In genomic region chr6:17733951-17734411, GRCm38 (mm10) we compare ENCODE assay signal across 14 mouse cellular contexts. TPM values are rescaled to one million over a fixed set of nuclear protein-coding genes. Genes with fewer than 3 reads are reported as not detected.
DNase-seq lines count a peak whose midpoint lies in the region; ATAC-seq and TF ChIP-seq lines count a peak whose summit lies in the region.
"Had no signal": no experiment of that assay in that cellular context is flagged by ENCODE, and none has a peak within 500 bp of the region (broad histone marks: within the 10 kb centered on the region; RNA-seq: fewer than 3 reads in every experiment).

No protein-coding gene starts in this region.

- H3K27me3 ChIP-seq in kidney, embryonic 15.5 days: no peaks in the 10 kb centered on the region
- H3K27me3 ChIP-seq in MEL (ENCODE audit: control insufficient read depth in 1 of 2, insufficient read depth in 2 of 2, low read length in 2 of 2): no peaks in the 10 kb centered on the region
- no peaks in the 10 kb centered on the region for H3K27me3 ChIP-seq in liver, postnatal 0 days (ENCODE audit: insufficient read depth, low read length)

- H3K27ac ChIP-seq in kidney, embryonic 15.5 days: no peak overlapping the region
- peak overlapping the region; percentile 56 for H3K27ac ChIP-seq in MEL (ENCODE audit: control insufficient read depth, low read depth, low read length)
- H3K27ac ChIP-seq in liver, postnatal 0 days (ENCODE audit: low read depth): peak overlapping the region; percentile 73
- H3K27ac ChIP-seq: hindbrain, embryonic 14.5 days; layer of hippocampus, adult 2 months; limb, embryonic 10.5 days had no signal

- H3K9ac ChIP-seq in kidney, embryonic 15.5 days: no peak overlapping the region
- no peak overlapping the region for H3K9ac ChIP-seq in MEL (ENCODE audit: control insufficient read depth, low read depth, low read length, poor library complexity, severe bottlenecking)
- no peak overlapping the region for H3K9ac ChIP-seq in liver, postnatal 0 days (replicated peaks)
- H3K9ac ChIP-seq: hindbrain, embryonic 14.5 days had no signal

- no peak overlapping the region for H3K4me3 ChIP-seq in kidney, embryonic 15.5 days (replicated peaks)
- H3K4me3 ChIP-seq in MEL (ENCODE audit: control insufficient read depth in 1 of 2, insufficient read depth in 1 of 2, low read depth in 2 of 2, low read length in 2 of 2): peak overlapping the region; percentile 35 to 36; a peak in 3 of 4 replicates
- H3K4me3 ChIP-seq in liver, postnatal 0 days (ENCODE audit: low read depth, low read length): no peak overlapping the region
- H3K4me3 ChIP-seq: layer of hippocampus, adult 2 months; limb, embryonic 10.5 days had no signal

- no peak for TF ChIP-seq CTCF in MEL (IDR thresholded peaks at IDR 0.05 in 2 of 3, conservative IDR thresholded peaks at IDR 0.05 in 1 of 3; ENCODE audit: control insufficient read depth in 1 of 3, insufficient read depth in 1 of 3, low read depth in 2 of 3, low read length in 3 of 3, poor library complexity in 1 of 3, severe bottlenecking in 1 of 3)
- no peak for TF ChIP-seq CTCF in liver, postnatal 0 days (IDR thresholded peaks at IDR 0.05; ENCODE audit: low read depth)

- no peak for TF ChIP-seq RAD21 in MEL (IDR thresholded peaks at IDR 0.05; ENCODE audit: low read depth, low read length)

- intact Hi-C loops in left cerebral cortex, postnatal 4 days (cut with DNase I): no loop called here

- no peaks in the 10 kb centered on the region for H3K4me1 ChIP-seq in kidney, embryonic 15.5 days
- peaks cover 14 to 34% of the 10 kb centered on the region in 2 experiments for H3K4me1 ChIP-seq in MEL (ENCODE audit: control insufficient read depth in 1 of 2, insufficient read depth in 2 of 2, low read length in 2 of 2)
- H3K4me1 ChIP-seq in liver, postnatal 0 days (ENCODE audit: insufficient read depth): peaks cover 31% of the 10 kb centered on the region

- ATAC-seq in kidney, embryonic 15.5 days (replicated peaks; ENCODE audit: low FRiP score): peak; percentile 54; the same call in 1 of the 2 replicates
- ATAC-seq in granulocyte monocyte progenitor cell, adult 5-6 weeks (replicated peaks; ENCODE audit: poor library complexity, severe bottlenecking): peak; percentile 80
- peak; percentile 94 for ATAC-seq in liver, postnatal 0 days

- peak; percentile 71 to 74 for TF ChIP-seq EP300 in MEL (IDR thresholded peaks at IDR 0.05; ENCODE audit: low read depth in 1 of 2, low read length in 2 of 2)
- peak; percentile 52; the same call in 1 of the 2 replicates for TF ChIP-seq EP300 in liver, postnatal 0 days (IDR thresholded peaks at IDR 0.05; ENCODE audit: low read depth)

- TF ChIP-seq POLR2A in MEL (IDR thresholded peaks at IDR 0.05; ENCODE audit: control insufficient read depth in 1 of 2, insufficient read depth in 1 of 2, low read depth in 1 of 2, low read length in 2 of 2, poor library complexity in 1 of 2): no peak

- 84% methylated on average over 8 of the region's 8 CpGs for whole genome bisulfite sequencing in kidney, embryonic 15.5 days
- 35% methylated on average over 8 of the region's 8 CpGs for WGBS in liver, postnatal 0 days (ENCODE audit: insufficient replicate concordance)

- no peaks in the 10 kb centered on the region for H3K9me3 ChIP-seq in kidney, embryonic 15.5 days (replicated peaks)
- H3K9me3 ChIP-seq in MEL (replicated peaks; ENCODE audit: insufficient read depth, low read length): no peaks in the 10 kb centered on the region
- no peaks in the 10 kb centered on the region for H3K9me3 ChIP-seq in liver, postnatal 0 days (ENCODE audit: low read length)
- H3K9me3 ChIP-seq: limb, embryonic 10.5 days had no signal

- no peaks in the 10 kb centered on the region for H3K36me3 ChIP-seq in kidney, embryonic 15.5 days
- peaks cover 0 to 37% of the 10 kb centered on the region in 2 experiments; a peak in 2 of 4 replicates for H3K36me3 ChIP-seq in MEL (ENCODE audit: control insufficient read depth in 1 of 2, insufficient read depth in 2 of 2, low read length in 2 of 2)
- no peaks in the 10 kb centered on the region for H3K36me3 ChIP-seq in liver, postnatal 0 days (replicated peaks; ENCODE audit: insufficient read depth, low read length)
- H3K36me3 ChIP-seq: limb, embryonic 10.5 days had no signal

- DNase-seq in kidney, postnatal 4 days: no peak
- peak; percentile 89 for DNase-seq in MEL (ENCODE audit: low read depth, low spot score)
- DNase-seq in liver, postnatal 0 days: peak; percentile 56
- DNase-seq in frontal cortex, postnatal 36 days (ENCODE audit: low spot score in 2 of 2): no peak
- DNase-seq in left cerebral cortex, postnatal 4 days: no peak
- no peak for DNase-seq in cerebellum, postnatal 10 days
- DNase-seq: adrenal gland, adult 8-10 months; kidney, adult 8-10 months; right cerebral cortex, postnatal 14 days had no signal

- H3K79me2 ChIP-seq in MEL (ENCODE audit: control insufficient read depth, insufficient read depth, low read length, poor library complexity): peaks cover 18% of the 10 kb centered on the region

- no peak overlapping the region for H3K4me2 ChIP-seq in kidney, embryonic 15.5 days
- peak overlapping the region; percentile 31 for H3K4me2 ChIP-seq in liver, postnatal 0 days (ENCODE audit: low read depth, low read length)
- H3K4me2 ChIP-seq: hindbrain, embryonic 14.5 days had no signal

TF ChIP-seq in MEL, 35 proteins besides CTCF, POLR2A, EP300 and RAD21:
- no peak for TF ChIP-seq POLR2AphosphoS5 (IDR thresholded peaks at IDR 0.05; ENCODE audit: borderline replicate concordance, low read depth, low read length)
- TF ChIP-seq GATA1 (IDR thresholded peaks at IDR 0.05; ENCODE audit: low read depth, low read length): peak; percentile 73
- TF ChIP-seq MAFK (IDR thresholded peaks at IDR 0.05; ENCODE audit: borderline replicate concordance, low read depth, low read length): no peak
- TF ChIP-seq E2F4 (IDR thresholded peaks at IDR 0.05; ENCODE audit: borderline replicate concordance, low read depth, low read length): no peak
- TF ChIP-seq MAZ (IDR thresholded peaks at IDR 0.05; ENCODE audit: low read depth, low read length): no peak
- TF ChIP-seq TCF12 (IDR thresholded peaks at IDR 0.05; ENCODE audit: low read depth, low read length): peak; percentile 40; the same call in 1 of the 2 replicates
- 0 out of 2 replicates have a peak, but pooled peaks have one; percentile 3 for TF ChIP-seq USF1 (IDR thresholded peaks at IDR 0.05; ENCODE audit: low read depth, low read length)
- no peak for TF ChIP-seq NELFE (IDR thresholded peaks at IDR 0.05; ENCODE audit: low read depth, low read length)
- TF ChIP-seq ZKSCAN1 (IDR thresholded peaks at IDR 0.05; ENCODE audit: low read depth, low read length): no peak
- no peak for TF ChIP-seq UBTF (IDR thresholded peaks at IDR 0.05; ENCODE audit: borderline replicate concordance, insufficient read depth, low read depth, low read length)
- TF ChIP-seq SMC3 (IDR thresholded peaks at IDR 0.05; ENCODE audit: low read depth, low read length): no peak
- no peak for TF ChIP-seq MEF2A (IDR thresholded peaks at IDR 0.05; ENCODE audit: extremely low read depth, insufficient replicate concordance, low read depth, low read length, poor library complexity, severe bottlenecking)
- 0 out of 2 replicates have a peak, but pooled peaks have one; percentile 29 for TF ChIP-seq MYB (IDR thresholded peaks at IDR 0.05; ENCODE audit: low read depth, low read length)
- TF ChIP-seq CHD1 (IDR thresholded peaks at IDR 0.05; ENCODE audit: low read depth, low read length): no peak
- TF ChIP-seq POLR2AphosphoS2 (IDR thresholded peaks at IDR 0.05; ENCODE audit: low read length): no peak
- TF ChIP-seq BHLHE40 (IDR thresholded peaks at IDR 0.05; ENCODE audit: borderline replicate concordance, low read depth, low read length): peak; percentile 47; the same call in 1 of the 2 replicates
- TF ChIP-seq ZC3H11A (IDR thresholded peaks at IDR 0.05; ENCODE audit: low read depth, low read length): no peak
- no peak for TF ChIP-seq JUND (IDR thresholded peaks at IDR 0.05; ENCODE audit: low read depth, low read length)
- no peak for TF ChIP-seq USF2 (IDR thresholded peaks at IDR 0.05; ENCODE audit: borderline replicate concordance in 1 of 2, insufficient read depth in 1 of 2, low read depth in 1 of 2, low read length in 2 of 2)
- no peak for TF ChIP-seq ZMIZ1 (IDR thresholded peaks at IDR 0.05; ENCODE audit: low read depth, low read length)
- no peak for TF ChIP-seq ZNF384 (IDR thresholded peaks at IDR 0.05; ENCODE audit: low read depth, low read length)
- TF ChIP-seq KAT2A (conservative IDR thresholded peaks at IDR 0.05; ENCODE audit: low read depth, low read length): no peak
- TF ChIP-seq TBP (IDR thresholded peaks at IDR 0.05; ENCODE audit: low read depth, low read length): no peak
- TF ChIP-seq ETS1 (IDR thresholded peaks at IDR 0.05; ENCODE audit: low read depth, low read length): peak; percentile 71
- TF ChIP-seq MAX (IDR thresholded peaks at IDR 0.05; ENCODE audit: low read length): 0 out of 2 replicates have a peak, but pooled peaks have one; percentile 41
- TF ChIP-seq NRF1 (IDR thresholded peaks at IDR 0.05; ENCODE audit: insufficient read depth, low read depth, low read length, poor library complexity, severe bottlenecking): no peak
- TF ChIP-seq MXI1 (IDR thresholded peaks at IDR 0.05; ENCODE audit: low read depth, low read length): peak; percentile 69
- TF ChIP-seq TAL1 (IDR thresholded peaks at IDR 0.05; ENCODE audit: low read length): peak; percentile 28
- 0 out of 2 replicates have a peak, but pooled peaks have one; percentile 67 for TF ChIP-seq RCOR1 (IDR thresholded peaks at IDR 0.05; ENCODE audit: low read depth, low read length)
- TF ChIP-seq HCFC1 (IDR thresholded peaks at IDR 0.05; ENCODE audit: low read depth, low read length): no peak
- TF ChIP-seq SIN3A (IDR thresholded peaks at IDR 0.05; ENCODE audit: low read length): peak; percentile 67
- TF ChIP-seq ELF1 (IDR thresholded peaks at IDR 0.05; ENCODE audit: low read depth, low read length): no peak
TF ChIP-seq in MEL: peak in this region for 11.

RNA-seq across cellular contexts. Expression of gene St7, which starts 41.2 kb away (rescaled TPM):
- 19.9 and 20.3 TPM in 2 replicates for polyA plus RNA-seq in kidney, embryonic 15.5 days (2015; fragmentation: Nextera tagmentation; extraction: Ambion mirVana)
- 34.4 and 38.9 TPM in 2 replicates for total RNA-seq in MEL (2012; rRNA removed)
- 10 to 100 TPM in 1 of 2 experiments, not detected in 1; 48.5 TPM for polyA plus RNA-seq in MEL (2012; ENCODE audit: insufficient read depth in 1 of 2, insufficient read length in 2 of 2, low read depth in 1 of 2, low replicate concordance in 2 of 2, missing spikeins in 1 of 2)
- total RNA-seq in granulocyte monocyte progenitor cell, adult 5-6 weeks (2014; fragmentation: Nextera tagmentation): 30.0 and 31.2 TPM in 2 replicates
- total RNA-seq in granulocyte monocyte progenitor cell, adult 5-6 weeks (2017): 42.6 and 45.5 TPM in 2 replicates
- 11.0 and 11.9 TPM in 2 replicates for polyA plus RNA-seq in liver, postnatal 0 days (2015; fragmentation: Nextera tagmentation; extraction: Ambion mirVana)
- 10 to 100 TPM; 58.9 to 68.2 TPM for total RNA-seq in left cerebral cortex, postnatal 4 days (2021)

Comparison
In these comparisons a context has a peak if more than half of its experiments do, and no peak if none do; other contexts are left out.
1. H3K4me3 ChIP-seq: peak in MEL (2 of 2); none in kidney, embryonic 15.5 days (single experiment) and liver, postnatal 0 days (single experiment).
2. DNase-seq: peak in MEL (single experiment) and liver, postnatal 0 days (single experiment); none in kidney, postnatal 4 days (0 of 2), frontal cortex, postnatal 36 days (0 of 2), left cerebral cortex, postnatal 4 days (single experiment) and cerebellum, postnatal 10 days (0 of 2).
3. Peak in every context shown above with its lines, with median percentiles within 50 percentile points of each other: ATAC-seq.